Mouse (Mus musculus) adrenal gland, postnatal 4 days (tissue): ENCODE data around the gene Dpf2. TPM values are rescaled to one million over a fixed set of nuclear protein-coding genes. Genes with fewer than 3 reads are reported as not detected.
A peak's percentile ranks its signal among the peaks of the same experiment; 100 is the strongest.

Experiments used
- DNase-seq, 2 experiments: peaks; one replicate each; pipeline ENCODE4 v3.0.0; 2021 to 2022; ENCODE audit warnings: low spot score in 2 of 2, mixed read lengths in 2 of 2
- total RNA-seq, 2 experiments: library from RNA; stranded (reverse); gene quantifications; 2 replicates each; pipeline ENCODE4 v1.2.3; 2021

Gene Dpf2
- total RNA-seq, 2 experiments from 2014 or later = 158 to 169 TPM

- no peak for DNase-seq
Observed at GRCm38 (mm10) chr19:5937095-5937835, 24.5 kb upstream of the Dpf2 start.

DNA sequence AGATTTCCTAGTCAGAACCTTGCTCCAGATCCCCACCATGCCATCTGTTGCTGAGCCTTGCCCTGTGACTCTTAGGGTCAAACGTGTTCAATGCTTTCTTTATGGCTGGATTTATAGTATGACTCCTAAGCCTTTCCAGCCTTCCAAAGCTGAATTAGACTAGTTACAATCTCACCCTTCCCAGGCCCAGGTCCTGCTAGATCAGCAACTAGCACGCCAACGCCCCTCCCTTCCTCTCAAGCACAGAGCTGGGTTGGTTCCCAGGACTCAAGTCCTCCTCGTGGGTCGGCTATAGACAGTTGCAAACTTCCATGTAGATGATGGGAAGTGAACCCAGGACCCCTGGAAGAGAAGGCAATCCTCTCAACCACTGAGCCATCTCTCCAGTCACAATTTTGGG, 22.9 kb upstream of the Dpf2 start:
- DNase-seq = no peak

- DNase-seq = no peak
Observed at GRCm38 (mm10) chr19:5935266-5935665, 22.5 kb upstream of the Dpf2 start.

DNA sequence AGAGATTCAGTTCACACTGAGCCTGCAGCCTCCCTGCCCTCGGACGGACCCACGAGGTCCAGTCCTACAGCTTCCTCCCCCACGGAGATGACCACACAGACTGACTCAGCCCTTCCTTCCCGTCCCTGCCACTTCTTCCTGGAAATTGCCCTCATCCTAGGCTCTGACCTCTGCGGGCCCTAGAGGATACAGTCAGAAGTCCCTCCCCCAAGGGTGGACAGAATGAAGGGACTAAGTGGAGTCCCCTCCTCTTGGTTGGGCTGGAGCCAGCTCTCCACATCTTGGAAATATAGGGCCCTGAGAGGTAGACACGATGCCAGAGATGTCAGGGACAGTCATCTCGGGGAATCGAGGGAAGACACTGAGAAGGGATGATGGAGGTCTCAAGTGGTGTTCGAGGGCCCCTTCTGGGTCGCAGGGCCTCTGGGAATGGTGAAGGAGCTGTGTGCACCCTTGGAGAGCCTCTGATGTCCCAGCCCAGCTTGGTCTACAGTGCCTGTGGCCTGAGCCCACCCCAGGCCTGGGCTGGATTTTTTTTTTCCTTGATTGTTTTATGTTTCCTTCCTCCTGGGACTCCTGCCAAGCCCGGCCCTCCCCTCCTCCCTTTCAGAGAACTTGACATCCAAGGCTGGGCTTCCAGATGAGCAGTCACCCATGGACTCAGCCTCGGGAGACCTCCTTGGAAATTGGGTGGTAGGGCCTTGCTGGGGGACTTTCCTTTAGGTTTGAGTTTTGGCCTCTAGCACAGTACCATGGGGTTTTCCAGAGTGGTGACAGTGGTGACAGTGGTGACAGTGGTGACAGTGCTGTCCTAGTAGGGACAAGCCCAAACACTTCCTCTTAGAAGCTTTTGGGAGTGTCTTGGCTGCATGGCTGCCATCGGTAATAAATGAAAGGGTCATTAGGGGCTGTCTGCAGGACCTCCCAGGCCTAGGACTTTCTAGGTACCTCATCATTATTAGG, 17.1 kb upstream of the Dpf2 start:
- DNase-seq = peak in 1 of 2 experiments; percentile 48

GRCm38 (mm10) chr19:5928546-5928945, 15.7 kb upstream of the Dpf2 start:
- DNase-seq = no peak

GRCm38 (mm10) chr19:5928104-5928503, 15.3 kb upstream of the Dpf2 start:
- no peak for DNase-seq

GRCm38 (mm10) chr19:5927532-5927931, 14.7 kb upstream of the Dpf2 start:
- no peak for DNase-seq

GRCm38 (mm10) chr19:5927026-5927425, 14.2 kb upstream of the Dpf2 start:
- no peak for DNase-seq

DNA sequence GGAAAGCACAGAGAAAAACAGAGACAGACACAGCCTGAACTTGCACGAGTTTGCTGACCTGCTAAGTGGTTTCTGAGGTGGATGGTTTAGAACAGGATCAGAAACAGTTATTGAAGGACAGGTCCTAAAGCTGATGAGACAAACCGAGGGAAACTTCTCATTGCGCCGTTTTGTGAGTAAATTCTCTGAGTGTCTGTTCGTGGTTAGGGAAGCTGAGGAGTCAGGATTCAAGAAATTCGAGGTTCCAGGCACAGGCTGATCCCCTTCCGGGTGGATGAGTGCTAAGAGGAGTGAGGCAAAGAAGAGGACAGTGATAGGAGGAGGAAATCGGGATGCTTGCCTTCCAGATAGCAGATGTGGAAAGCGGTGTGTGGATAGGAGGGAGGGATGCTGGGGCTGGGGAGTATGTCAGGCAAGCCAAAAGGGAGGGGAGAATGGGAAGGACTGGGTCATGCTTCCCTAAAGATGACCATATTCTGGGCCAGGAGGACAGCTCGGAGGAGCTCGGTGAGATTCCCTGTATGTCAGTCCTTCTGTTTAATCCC, 12.6 kb upstream of the Dpf2 start:
- DNase-seq = no peak

- DNase-seq = peak; percentile 86 to 90
Observed at GRCm38 (mm10) chr19:5924713-5925093, 11.9 kb upstream of the Dpf2 start, which contains the start of gene Cdc42ep2. TSS of gene Cdc42ep2 (minus strand) at chr19:5924816.

DNA sequence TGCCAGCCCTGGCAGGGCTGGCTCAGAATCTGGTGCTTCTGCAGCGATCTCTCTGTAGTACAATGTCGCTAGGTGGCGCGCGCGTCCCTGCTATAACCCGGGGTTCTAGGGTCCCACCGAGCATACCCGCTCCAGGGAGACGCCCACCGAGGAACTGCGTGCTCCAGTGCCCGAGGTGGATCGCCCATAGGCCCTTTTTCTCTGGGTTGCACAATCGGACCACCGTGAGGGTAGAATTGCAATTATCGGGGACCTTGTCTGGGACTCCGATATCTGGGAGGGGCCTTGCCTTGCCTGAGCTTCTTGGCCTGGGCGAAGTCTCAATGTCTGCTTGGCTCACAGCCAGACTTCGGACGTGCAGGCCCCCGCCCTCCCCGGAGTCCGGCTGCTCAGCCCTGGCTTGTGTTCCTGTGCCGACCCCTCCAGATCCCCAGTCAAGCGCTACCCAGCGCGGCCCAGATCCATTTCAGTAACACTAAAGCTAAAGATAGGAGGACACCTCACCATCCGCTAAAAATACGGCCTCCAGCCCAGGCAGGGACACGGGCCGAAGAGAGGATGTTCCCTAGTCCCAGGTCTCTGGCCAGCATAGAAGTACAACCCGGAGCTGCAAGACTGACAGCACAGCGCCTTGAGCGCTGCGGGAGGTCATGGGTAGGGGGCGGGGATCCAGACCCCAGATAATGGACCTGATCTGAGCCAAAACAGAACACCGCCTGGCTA, 11.3 kb upstream of the Dpf2 start:
- DNase-seq = peak; percentile 62 to 86

- no peak for DNase-seq
Observed at GRCm38 (mm10) chr19:5922963-5923362, 10.2 kb upstream of the Dpf2 start.

- no peak for DNase-seq
Observed at GRCm38 (mm10) chr19:5922119-5922942, 9.5 kb upstream of the Dpf2 start.

- no peak for DNase-seq
Observed at GRCm38 (mm10) chr19:5921715-5922114, 8.9 kb upstream of the Dpf2 start.

GRCm38 (mm10) chr19:5912103-5913006, 455 bp downstream of the Dpf2 start:
- peak; percentile 97 to 99 for DNase-seq

GRCm38 (mm10) chr19:5911430-5912102, 1.2 kb downstream of the Dpf2 start:
- no peak for DNase-seq

- no peak for DNase-seq
Observed at GRCm38 (mm10) chr19:5910221-5910620, 2.6 kb downstream of the Dpf2 start.

GRCm38 (mm10) chr19:5907275-5907674, 5.5 kb downstream of the Dpf2 start:
- DNase-seq = no peak
